In the genomic region with DNA sequence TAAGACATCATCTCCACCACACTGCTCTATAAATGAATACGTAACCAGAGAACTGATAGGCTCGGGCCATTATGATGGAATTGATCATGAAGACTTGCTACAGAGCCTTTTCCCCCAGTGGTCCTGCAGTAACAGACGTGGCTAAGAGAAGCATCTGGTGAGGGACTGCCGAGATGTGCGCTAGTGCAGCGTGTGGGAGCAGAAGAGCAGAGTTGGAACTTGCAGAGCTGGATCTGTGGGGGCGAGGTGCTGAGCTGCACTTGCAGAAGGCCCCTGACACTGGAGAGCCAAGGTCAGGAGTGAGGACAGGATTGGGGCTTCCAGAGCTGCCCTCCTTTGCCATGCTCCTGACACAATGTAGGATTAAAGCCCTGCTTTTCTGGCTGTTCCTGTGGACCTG, we compare ENCODE assay signal across 28 mouse cellular contexts. TPM values are rescaled to one million over a fixed set of nuclear protein-coding genes. Genes with fewer than 3 reads are reported as not detected.
DNase-seq lines count a peak whose midpoint lies in the region; ATAC-seq and TF ChIP-seq lines count a peak whose summit lies in the region.
"Had no signal": no experiment of that assay in that cellular context is flagged by ENCODE, and none has a peak within 500 bp of the region (broad histone marks: within the 10 kb centered on the region; RNA-seq: fewer than 3 reads in every experiment).

No protein-coding gene starts in this region.

- H3K4me1 ChIP-seq in hindbrain, embryonic 12.5 days = peaks cover 25% of the 10 kb centered on the region
- H3K4me1 ChIP-seq in hindbrain, postnatal 0 days (ENCODE audit: insufficient read depth, low read length) = peaks cover 4% of the 10 kb centered on the region; the same call in 1 of the 2 replicates
- H3K4me1 ChIP-seq: liver, embryonic 12.5 days had no signal

- no peak for TF ChIP-seq CTCF in hindbrain, postnatal 0 days (IDR thresholded peaks at IDR 0.05; ENCODE audit: low read depth)

- no peak for ATAC-seq in hindbrain, embryonic 12.5 days (ENCODE audit: low FRiP score)
- ATAC-seq in hindbrain, postnatal 0 days = no peak
- ATAC-seq: forebrain, embryonic 13.5 days; intestine, postnatal 0 days; liver, embryonic 12.5 days; midbrain, embryonic 16.5 days had no signal

- peaks cover 7% of the 10 kb centered on the region; the same call in 1 of the 2 replicates for H3K36me3 ChIP-seq in hindbrain, embryonic 12.5 days
- 0 out of 2 replicates have a peak, but pooled peaks cover 5% of the 10 kb centered on the region for H3K36me3 ChIP-seq in hindbrain, postnatal 0 days (ENCODE audit: insufficient read depth, low read length)
- H3K36me3 ChIP-seq: hindbrain, embryonic 15.5 days; liver, embryonic 12.5 days had no signal

- 77% methylated on average over 7 of the region's 7 CpGs for WGBS in hindbrain, embryonic 12.5 days
- 63% methylated on average over 7 of the region's 7 CpGs for WGBS in hindbrain, postnatal 0 days

- H3K4me2 ChIP-seq in hindbrain, embryonic 12.5 days (replicated peaks) = no peak overlapping the region
- no peak overlapping the region for H3K4me2 ChIP-seq in hindbrain, postnatal 0 days (ENCODE audit: low read depth, low read length)
- H3K4me2 ChIP-seq: forebrain, embryonic 13.5 days; heart, embryonic 11.5 days; hindbrain, embryonic 15.5 days; kidney, embryonic 15.5 days; limb, embryonic 12.5 days; liver, embryonic 12.5 days; neural tube, embryonic 15.5 days had no signal

- no peaks in the 10 kb centered on the region for H3K9me3 ChIP-seq in hindbrain, embryonic 12.5 days (replicated peaks)
- no peaks in the 10 kb centered on the region for H3K9me3 ChIP-seq in hindbrain, postnatal 0 days (ENCODE audit: low read length)
- H3K9me3 ChIP-seq: forebrain, embryonic 13.5 days; hindbrain, embryonic 15.5 days; kidney, embryonic 15.5 days; limb, embryonic 12.5 days; liver, embryonic 12.5 days; neural tube, embryonic 15.5 days had no signal

- no peak overlapping the region for H3K4me3 ChIP-seq in hindbrain, embryonic 12.5 days
- no peak overlapping the region for H3K4me3 ChIP-seq in hindbrain, postnatal 0 days (ENCODE audit: low read length)
- H3K4me3 ChIP-seq: erythroblast, embryonic 14.5 days; forebrain, embryonic 13.5 days; gastrocnemius, adult 2 months; hindbrain, embryonic 15.5 days; kidney, embryonic 15.5 days; limb, embryonic 12.5 days; liver, embryonic 12.5 days; neural tube, embryonic 15.5 days had no signal

- no peak for DNase-seq in hindbrain, postnatal 0 days (ENCODE audit: low spot score)
- DNase-seq in right cerebral cortex, adult 18-20 months = peak; percentile 62
- DNase-seq in right cerebral cortex, postnatal 4 days = no peak
- peak; percentile 41 for DNase-seq in layer of hippocampus, adult 9-11 months
- peak; percentile 41 for DNase-seq in telencephalon, adult 2 months (ENCODE audit: low read depth, low spot score)
- no peak for DNase-seq in lung, postnatal 10 days
- DNase-seq: adrenal gland, postnatal 36 days; B cell, adult 2 months; cerebellum, adult 2 months; cerebellum, postnatal 36 days; gastrocnemius, adult 2 months; heart, postnatal 10 days; lung, adult 2 months; lung, postnatal 36 days; thymus, adult 18-20 months had no signal

- H3K9ac ChIP-seq in hindbrain, embryonic 12.5 days = no peak overlapping the region
- H3K9ac ChIP-seq in hindbrain, postnatal 0 days (replicated peaks; ENCODE audit: low read length) = no peak overlapping the region
- H3K9ac ChIP-seq: forebrain, embryonic 13.5 days; hindbrain, embryonic 15.5 days; kidney, embryonic 15.5 days; limb, embryonic 12.5 days; liver, embryonic 12.5 days; neural tube, embryonic 15.5 days had no signal

- no peaks in the 10 kb centered on the region for H3K27me3 ChIP-seq in hindbrain, embryonic 12.5 days
- H3K27me3 ChIP-seq in hindbrain, postnatal 0 days (ENCODE audit: insufficient read depth, low read length) = no peaks in the 10 kb centered on the region
- H3K27me3 ChIP-seq: forebrain, embryonic 13.5 days; hindbrain, embryonic 15.5 days; kidney, embryonic 15.5 days; limb, embryonic 12.5 days; liver, embryonic 12.5 days; neural tube, embryonic 15.5 days had no signal

- H3K27ac ChIP-seq in hindbrain, embryonic 12.5 days = 0 out of 2 replicates have a peak overlapping the region, but pooled peaks have one; percentile 30
- H3K27ac ChIP-seq in hindbrain, postnatal 0 days = no peak overlapping the region
- H3K27ac ChIP-seq: forebrain, embryonic 13.5 days; gastrocnemius, adult 2 months; hindbrain, embryonic 15.5 days; kidney, embryonic 15.5 days; liver, embryonic 12.5 days; neural tube, embryonic 15.5 days had no signal

RNA-seq across cellular contexts. Expression of a gene that starts 48.1 kb away (rescaled TPM):
- 3.8 and 4.4 TPM in 2 replicates for polyA plus RNA-seq in hindbrain, embryonic 12.5 days (2016; fragmentation: Nextera tagmentation; extraction: Ambion mirVana)
- total RNA-seq in hindbrain, postnatal 0 days (2014; rRNA removed) = 3.7 and 4.5 TPM in 2 replicates
- 2.0 and 2.1 TPM in 2 replicates for polyA plus RNA-seq in hindbrain, postnatal 0 days (2015; fragmentation: Nextera tagmentation; extraction: Ambion mirVana)
- total RNA-seq: gastrocnemius, adult 2 months; megakaryocyte-erythroid progenitor cell, adult 5-6 weeks had no signal
- polyA plus RNA-seq: erythroblast, embryonic 14.5 days; gonadal fat pad, adult 2 months; heart, embryonic 11.5 days; lung, adult 2 months had no signal

Comparison
In these comparisons a context has a peak if more than half of its experiments do, and no peak if none do; other contexts are left out.
1. DNase-seq: peak in right cerebral cortex, adult 18-20 months (single experiment), layer of hippocampus, adult 9-11 months (single experiment) and telencephalon, adult 2 months (single experiment); none in hindbrain, postnatal 0 days (single experiment), right cerebral cortex, postnatal 4 days (single experiment) and lung, postnatal 10 days (single experiment).